Mouse (Mus musculus): Measurements from ENCODE around the gene Iqcj. TPM values are rescaled to one million over a fixed set of nuclear protein-coding genes. Genes with fewer than 3 reads are reported as not detected.

Iqcj gene
- polyA plus RNA-seq, 1 experiment from 2014 or later: not detected

Other genes starting within 250 kb of the Iqcj start
- gene Iqschfp, start within 50 bp of the Iqcj start, polyA plus RNA-seq (2014; fragmentation: Nextera tagmentation; extraction: Ambion mirVana): 0.26 TPM in 1 of 2 replicates, not detected in the other
- gene Schip1, start 172.6 kb downstream of the Iqcj start, polyA plus RNA-seq (2014; fragmentation: Nextera tagmentation; extraction: Ambion mirVana): 68.8 and 73.5 TPM in 2 replicates

All from heart, embryonic 11.5 days (tissue).